Mouse (Mus musculus): ENCODE measurements around the gene Clec10a.

The Clec10a gene

DNA sequence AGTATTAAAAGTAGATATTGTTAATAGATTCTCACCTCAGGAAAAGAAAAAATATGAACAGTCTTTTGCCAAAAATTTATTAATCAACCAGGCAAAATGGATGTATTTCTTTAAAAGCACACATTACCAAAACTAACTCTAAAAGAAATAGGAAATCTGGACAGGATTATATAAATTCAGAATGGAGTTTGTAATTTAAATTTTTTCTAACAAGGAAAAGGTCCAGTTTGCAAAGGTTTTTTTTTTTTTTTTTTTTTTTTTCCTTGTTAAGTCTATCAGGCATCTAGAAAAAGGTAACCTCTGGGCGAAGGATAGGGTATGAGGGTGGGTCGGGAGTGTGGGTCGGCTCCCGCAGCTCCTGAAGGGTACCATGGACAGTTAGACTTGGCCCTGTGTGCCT lies 24.5 kb downstream of the Clec10a start:
- no peak for DNase-seq (ENCODE audit: low spot score in 2 of 2)

DNA sequence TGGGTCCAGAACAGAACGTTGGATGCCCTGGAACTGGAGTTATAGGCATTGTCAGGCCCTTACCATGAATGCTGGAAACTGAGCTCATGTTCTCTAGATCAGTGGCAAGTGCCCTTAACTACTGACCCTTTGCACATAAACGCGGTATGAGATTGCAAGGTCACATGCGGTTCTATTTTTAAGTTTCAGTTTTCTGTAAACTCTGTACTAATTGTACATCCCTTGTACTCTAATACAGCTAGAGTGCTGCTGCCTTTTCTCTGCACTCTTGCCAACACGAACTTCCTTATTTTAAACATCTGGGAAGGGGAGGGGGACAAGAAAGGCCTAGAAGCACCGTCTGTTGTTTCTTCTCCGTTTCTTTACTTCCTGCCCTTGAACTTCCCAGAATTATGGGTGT lies 29.1 kb downstream of the Clec10a start:
- DNase-seq (ENCODE audit: low spot score in 2 of 2), result no peak

GRCm38 (mm10) chr11:70189319-70190134 lies 33.5 kb downstream of the Clec10a start:
- peak in 1 of 2 experiments; percentile 46 for DNase-seq (ENCODE audit: low spot score in 2 of 2)

- DNase-seq (ENCODE audit: low spot score in 2 of 2), result no peak
Measured at GRCm38 (mm10) chr11:70191188-70191587, 35.2 kb downstream of the Clec10a start.

DNA sequence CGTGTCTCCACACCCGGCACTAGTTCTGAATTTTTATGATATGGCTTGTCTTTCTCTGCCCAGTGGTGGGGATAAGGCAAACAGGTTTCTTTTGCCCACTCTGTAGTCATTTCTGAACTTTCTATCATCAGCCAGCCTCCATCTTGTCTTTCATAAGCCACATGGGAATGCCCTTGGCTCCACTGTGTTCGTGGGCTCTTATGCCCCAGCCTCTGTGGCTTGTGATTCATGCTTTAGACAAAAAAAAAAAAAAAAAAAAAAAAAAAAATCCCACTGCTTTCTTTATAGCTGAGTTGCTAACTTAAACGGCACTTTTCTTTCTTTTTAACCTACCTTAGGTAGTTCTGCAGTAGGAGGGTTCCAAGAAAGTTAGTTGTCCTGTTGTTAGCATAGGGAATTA lies 36.2 kb downstream of the Clec10a start:
- no peak for DNase-seq (ENCODE audit: low spot score in 2 of 2)

- DNase-seq (ENCODE audit: low spot score in 2 of 2), result no peak
Measured at GRCm38 (mm10) chr11:70193354-70194285, 37.6 kb downstream of the Clec10a start.

DNA sequence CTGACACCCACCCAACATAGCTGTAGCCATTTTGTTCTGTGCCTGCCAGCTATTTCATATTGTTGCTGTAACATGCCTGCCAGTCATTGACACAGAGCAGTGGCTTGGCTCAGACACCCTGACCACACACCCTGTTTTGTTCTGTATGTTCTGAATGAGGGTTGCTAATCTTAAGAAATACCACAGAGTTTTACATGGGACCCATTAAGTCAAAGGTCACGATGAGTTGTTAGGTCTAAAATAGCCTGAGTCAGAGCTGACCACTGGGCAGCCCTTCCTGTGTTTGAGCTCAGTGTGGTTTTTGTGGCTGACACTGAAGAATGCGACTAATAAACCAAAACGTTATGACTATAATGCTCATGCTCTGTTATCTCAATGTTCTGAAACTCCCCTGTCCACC lies 42.3 kb downstream of the Clec10a start:
- DNase-seq (ENCODE audit: low spot score in 2 of 2), result no peak

GRCm38 (mm10) chr11:70199107-70199506 lies 43.1 kb downstream of the Clec10a start:
- no peak for DNase-seq (ENCODE audit: low spot score in 2 of 2)

- DNase-seq (ENCODE audit: low spot score in 2 of 2), result no peak
Measured at GRCm38 (mm10) chr11:70200036-70200608, 44.1 kb downstream of the Clec10a start.

DNA sequence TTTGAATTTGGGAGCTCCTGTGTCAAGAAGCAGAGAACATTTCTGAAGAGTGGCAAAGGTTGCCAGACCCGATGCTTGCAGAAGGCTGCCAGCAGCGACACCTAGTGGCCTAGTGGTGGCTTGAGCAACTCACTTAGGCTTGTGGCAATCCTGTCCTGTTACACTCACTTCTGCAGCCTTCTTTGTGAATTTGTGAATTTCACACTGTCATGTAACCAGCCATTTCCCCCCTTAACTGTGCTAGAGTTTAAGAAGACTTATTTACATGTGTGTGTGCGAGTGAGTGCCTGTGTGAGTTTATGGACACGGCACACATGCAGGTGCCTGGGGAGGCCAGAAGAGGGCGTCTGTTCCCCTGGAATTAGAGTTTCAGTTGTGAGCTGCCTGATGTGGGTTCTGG lies 45.7 kb downstream of the Clec10a start:
- peak; percentile 76 to 78 for DNase-seq (ENCODE audit: low spot score in 2 of 2)

DNA sequence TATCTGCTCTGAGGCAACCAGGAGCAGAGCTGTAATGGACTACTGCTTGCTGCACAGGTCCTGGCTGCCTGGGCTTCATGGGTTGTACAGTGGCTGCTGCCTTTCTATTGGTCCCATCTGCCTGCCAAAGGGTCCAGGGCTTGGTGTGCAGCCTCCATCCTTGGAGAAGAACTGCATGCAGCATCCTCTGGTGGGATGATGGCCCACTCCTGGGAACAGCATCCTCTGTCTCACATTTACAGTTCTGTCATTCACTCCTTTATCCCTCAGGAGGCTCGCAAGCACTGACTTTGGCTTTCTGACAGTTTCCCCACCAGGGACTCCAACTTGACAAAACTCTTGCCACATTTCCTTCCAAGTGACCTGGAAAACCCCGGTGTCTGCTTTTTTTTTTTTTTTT lies 50.8 kb downstream of the Clec10a start:
- DNase-seq (ENCODE audit: low spot score in 2 of 2), result no peak

GRCm38 (mm10) chr11:70207283-70207682 lies 51.3 kb downstream of the Clec10a start:
- DNase-seq (ENCODE audit: low spot score in 2 of 2), result no peak

- no peak for DNase-seq (ENCODE audit: low spot score in 2 of 2)
Measured at GRCm38 (mm10) chr11:70208778-70209388, 52.9 kb downstream of the Clec10a start.

DNA sequence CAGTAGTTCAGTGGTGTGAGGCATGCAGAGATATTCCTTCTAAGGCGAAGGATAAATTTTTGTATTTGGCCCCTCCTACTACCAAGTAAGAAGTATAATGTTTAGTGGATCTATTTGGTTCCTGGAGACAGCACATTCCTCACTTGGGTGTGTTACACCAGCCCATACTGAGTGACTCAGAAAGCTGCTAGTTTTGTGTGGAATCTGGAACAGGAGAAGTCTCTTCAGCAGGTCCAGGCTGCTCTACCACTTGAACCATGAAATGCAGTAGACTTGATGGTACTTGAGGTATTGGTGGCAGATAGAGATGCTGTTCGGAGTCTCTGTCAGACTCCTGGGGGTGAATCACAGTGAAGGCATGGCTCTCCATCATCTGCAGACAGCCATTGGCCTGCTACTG lies 54.7 kb downstream of the Clec10a start:
- DNase-seq (ENCODE audit: low spot score in 2 of 2), result no peak

GRCm38 (mm10) chr11:70211972-70212371 lies 56.0 kb downstream of the Clec10a start:
- no peak for DNase-seq (ENCODE audit: low spot score in 2 of 2)

- no peak for DNase-seq (ENCODE audit: low spot score in 2 of 2)
Measured at GRCm38 (mm10) chr11:70212423-70212822, 56.4 kb downstream of the Clec10a start, which contains the start of gene Slc16a11. Slc16a11 (plus strand) TSS chr11:70212752.

- peak; percentile 64 to 66 for DNase-seq (ENCODE audit: low spot score in 2 of 2)
Measured at GRCm38 (mm10) chr11:70212896-70213295, 56.9 kb downstream of the Clec10a start.

DNA sequence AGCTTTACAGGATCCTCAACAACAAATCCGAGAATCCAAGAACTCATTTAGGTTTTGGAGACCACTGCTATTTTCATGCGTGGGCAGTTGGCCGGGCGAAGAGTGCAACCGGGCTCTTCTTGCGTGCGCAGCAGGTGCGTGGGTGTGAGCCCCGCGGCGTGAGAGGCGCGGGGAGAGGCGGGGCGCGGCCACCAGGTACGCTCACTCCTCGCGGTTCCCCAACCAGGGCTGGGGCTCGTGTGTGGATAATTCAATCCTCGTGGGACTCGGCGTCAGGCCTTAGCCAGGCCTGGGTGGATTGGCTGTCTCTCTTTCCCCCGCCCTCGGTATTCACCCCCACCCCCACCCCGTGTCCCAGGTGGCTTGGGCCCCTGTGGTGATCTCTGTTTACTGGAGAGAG lies 57.7 kb downstream of the Clec10a start:
- no peak for DNase-seq (ENCODE audit: low spot score in 2 of 2)

GRCm38 (mm10) chr11:70214191-70214855 lies 58.3 kb downstream of the Clec10a start:
- DNase-seq (ENCODE audit: low spot score in 2 of 2), result no peak

GRCm38 (mm10) chr11:70214856-70215209 lies 58.8 kb downstream of the Clec10a start:
- no peak for DNase-seq (ENCODE audit: low spot score in 2 of 2)

- no peak for DNase-seq (ENCODE audit: low spot score in 2 of 2)
Measured at GRCm38 (mm10) chr11:70215301-70215700, 59.3 kb downstream of the Clec10a start.

All from urinary bladder, adult 18-20 months (tissue).